In genomic region chrX:157491944-157492726, GRCm38 (mm10) we compare ENCODE assay signal across 8 mouse cellular contexts. TPM values are rescaled to one million over a fixed set of nuclear protein-coding genes. Genes with fewer than 3 reads are reported as not detected.
DNase-seq lines count a peak whose midpoint lies in the region; ATAC-seq lines count a peak whose summit lies in the region.

Gene Sms (minus strand): TSS chrX:157492287.

- peaks cover 8% of the 10 kb centered on the region; the same call in 1 of the 2 replicates for H3K4me1 ChIP-seq in hindbrain, embryonic 10.5 days (replicated peaks)

- H3K36me3 ChIP-seq in hindbrain, embryonic 10.5 days = no peaks in the 10 kb centered on the region

- H3K4me3 ChIP-seq in hindbrain, embryonic 10.5 days = peak within 1 kb of the TSS; percentile 68

- peak within 1 kb of the TSS; percentile 95 for H3K27ac ChIP-seq in hindbrain, embryonic 10.5 days

- DNase-seq in NIH3T3 (ENCODE audit: low read depth) = peak; percentile 87
- DNase-seq in cerebellum, adult 18-20 months = peak; percentile 57 to 67
- peak; percentile 78 for DNase-seq in hindbrain, embryonic 10.5 days (ENCODE audit: low spot score)
- peak in 1 of 2 experiments; percentile 32 for DNase-seq in layer of hippocampus, postnatal 14 days (ENCODE audit: low spot score in 2 of 2)
- peak; percentile 67 for DNase-seq in lung, postnatal 36 days
- peak; percentile 71 for DNase-seq in retina, embryonic 14.5 days (ENCODE audit: low spot score)
- DNase-seq in urinary bladder, postnatal 14 days (ENCODE audit: low spot score) = peak; percentile 56

- H3K9me3 ChIP-seq in hindbrain, embryonic 10.5 days = no peaks in the 10 kb centered on the region; the same call in 1 of the 2 replicates

- ATAC-seq in frontal cortex, adult (ENCODE audit: low TSS enrichment) = peak; percentile 69

- WGBS in hindbrain, embryonic 10.5 days = 18% methylated on average over 45 of the region's 45 CpGs

- H3K27me3 ChIP-seq in hindbrain, embryonic 10.5 days (ENCODE audit: insufficient read depth, poor library complexity, severe bottlenecking) = peaks cover 6% of the 10 kb centered on the region; the same call in 1 of the 2 replicates

RNA-seq across cellular contexts. Expression of gene Sms, which starts in this region (rescaled TPM):
- polyA plus RNA-seq in hindbrain, embryonic 10.5 days (2016; fragmentation: Nextera tagmentation; extraction: Ambion mirVana) = 67.8 and 92.2 TPM in 2 replicates
- total RNA-seq in layer of hippocampus, postnatal 14 days (2021) = 100 to 1,000 TPM in 1 of 2 experiments, 10 to 100 TPM in 1; 78.5 to 110 TPM
